Mouse (Mus musculus) heart, embryonic 15.5 days (tissue): ENCODE data around the gene Stambpl1. TPM values are rescaled to one million over a fixed set of nuclear protein-coding genes. Genes with fewer than 3 reads are reported as not detected.

Experiments
- ATAC-seq: fragments of 200-750 bp; cut with Nextera tagmentation; replicated peaks from 2 replicates; pipeline ENCODE4 v1.8.0; 2017; ENCODE audit warnings: low read depth, moderate TSS enrichment; ENCODE audit not compliant: insufficient number of reproducible peaks, insufficient read depth, low FRiP score
- H3K27ac ChIP-seq: fragments of 300-500 bp; sonication (generic); 2 replicates; pipeline ENCODE4 v1.5.1; 2015; ENCODE audit warnings: mild to moderate bottlenecking, inconsistent platforms
- H3K27me3 ChIP-seq: fragments of 300-500 bp; sonication (generic); 2 replicates; pipeline ENCODE4 v1.6.1; 2015; ENCODE audit warnings: inconsistent platforms
- H3K36me3 ChIP-seq: fragments of 300-500 bp; sonication (generic); 2 replicates; pipeline ENCODE4 v1.6.1; 2015; ENCODE audit warnings: mild to moderate bottlenecking, inconsistent platforms
- H3K4me1 ChIP-seq: fragments of 300-500 bp; sonication (generic); replicated peaks from 2 replicates; pipeline ENCODE4 v1.6.1; 2015; ENCODE audit warnings: inconsistent platforms
- H3K4me2 ChIP-seq: fragments of 300-500 bp; sonication (generic); 2 replicates; pipeline ENCODE4 v1.6.1; 2015; ENCODE audit warnings: inconsistent platforms, mild to moderate bottlenecking, moderate library complexity
- H3K4me3 ChIP-seq: fragments of 300-500 bp; sonication (generic); 2 replicates; pipeline ENCODE4 v1.5.1; 2015; ENCODE audit warnings: mild to moderate bottlenecking, inconsistent platforms
- H3K9ac ChIP-seq: fragments of 300-500 bp; sonication (generic); 2 replicates; pipeline ENCODE4 v1.6.1; 2015; ENCODE audit warnings: mild to moderate bottlenecking, inconsistent platforms
- H3K9me3 ChIP-seq: fragments of 300-500 bp; sonication (generic); replicated peaks from 2 replicates; pipeline ENCODE4 v1.6.1; 2016; ENCODE audit warnings: inconsistent platforms
- WGBS: fragments of 180-500 bp; shearing (Covaris S2); methylation state at CpG from one replicate; pipeline ENCODE4 v1.1.7; 2015; ENCODE audit warnings: mixed read lengths; 5-methylcytosine and 5-hydroxymethylcytosine counted together
- polyA plus RNA-seq: library from polyadenylated mRNA; unstranded; fragments of >200 nt; fragmentation: Nextera tagmentation; extraction: Ambion mirVana; gene quantifications from 2 replicates; pipeline ENCODE4 v1.2.1, GENCODE M21; 2015

Gene Stambpl1
- polyA plus RNA-seq, result 7.6 and 8.6 TPM in 2 replicates

- Histone ChIP-seq H3K36me3 (no peaks in the 10 kb centered on the region), H3K27me3 (no peaks in the 10 kb centered on the region), H3K9me3 (no peaks in the 10 kb centered on the region), H3K4me2 (peak within 1 kb of the TSS; percentile 95), H3K27ac (peak within 1 kb of the TSS; percentile 50), H3K9ac (peak within 1 kb of the TSS; percentile 59), H3K4me1 (peaks cover 8% of the 10 kb centered on the region; the same call in 1 of the 2 replicates), H3K4me3 (peak within 1 kb of the TSS; percentile 73)
- ATAC-seq, result peak; percentile 82
- under 1% methylated on average over 62 of the region's 62 CpGs for WGBS
Measured at GRCm38 (mm10) chr19:34192008-34192963, at the start of gene Stambpl1. Gene Stambpl1 (plus strand): TSS chr19:34192229.

GRCm38 (mm10) chr19:34148421-34148820, 43.6 kb upstream of the Stambpl1 start:
- no peak for ATAC-seq
- 55% methylated on average over 4 of the region's 4 CpGs for WGBS
- H3K36me3 ChIP-seq, result no peaks in the 10 kb centered on the region
- no peaks in the 10 kb centered on the region for H3K9me3 ChIP-seq
- no peak overlapping the region for H3K4me3 ChIP-seq
- H3K27ac ChIP-seq, result no peak overlapping the region
- H3K27me3 ChIP-seq, result no peaks in the 10 kb centered on the region
- H3K9ac ChIP-seq, result no peak overlapping the region
- H3K4me2 ChIP-seq, result no peak overlapping the region
- H3K4me1 ChIP-seq, result no peaks in the 10 kb centered on the region

GRCm38 (mm10) chr19:34151909-34152308, 40.1 kb upstream of the Stambpl1 start:
- Histone ChIP-seq H3K4me1 (no peaks in the 10 kb centered on the region), H3K4me3 (no peak overlapping the region), H3K36me3 (no peaks in the 10 kb centered on the region), H3K9ac (no peak overlapping the region), H3K4me2 (no peak overlapping the region), H3K27me3 (no peaks in the 10 kb centered on the region), H3K9me3 (no peaks in the 10 kb centered on the region), H3K27ac (no peak overlapping the region)
- ATAC-seq, result no peak
- WGBS, result 72% methylated on average over 1 of the region's 1 CpGs

GRCm38 (mm10) chr19:34153263-34154144, 38.5 kb upstream of the Stambpl1 start:
- Histone ChIP-seq H3K4me1 (no peaks in the 10 kb centered on the region), H3K9me3 (no peaks in the 10 kb centered on the region), H3K27me3 (no peaks in the 10 kb centered on the region), H3K36me3 (no peaks in the 10 kb centered on the region), H3K4me3 (no peak overlapping the region), H3K27ac (no peak overlapping the region), H3K9ac (no peak overlapping the region), H3K4me2 (no peak overlapping the region)
- no peak for ATAC-seq
- 56% methylated on average over 6 of the region's 6 CpGs for WGBS

- no peaks in the 10 kb centered on the region for H3K36me3 ChIP-seq
- H3K4me2 ChIP-seq, result no peak overlapping the region
- no peak overlapping the region for H3K4me3 ChIP-seq
- no peaks in the 10 kb centered on the region for H3K9me3 ChIP-seq
- H3K27ac ChIP-seq, result no peak overlapping the region
- WGBS, result 80% methylated on average over 5 of the region's 5 CpGs
- no peaks in the 10 kb centered on the region for H3K27me3 ChIP-seq
- no peak for ATAC-seq
- no peak overlapping the region for H3K9ac ChIP-seq
- H3K4me1 ChIP-seq, result no peaks in the 10 kb centered on the region
Measured at GRCm38 (mm10) chr19:34162693-34163092, 29.3 kb upstream of the Stambpl1 start.

- no peaks in the 10 kb centered on the region for H3K9me3 ChIP-seq
Measured at GRCm38 (mm10) chr19:34165891-34166290, 26.1 kb upstream of the Stambpl1 start, which contains the start of gene Ankrd22. Gene Ankrd22 (minus strand): TSS chr19:34166053.

GRCm38 (mm10) chr19:34166386-34166785, 25.6 kb upstream of the Stambpl1 start:
- Histone ChIP-seq H3K4me2 (no peak overlapping the region), H3K9me3 (no peaks in the 10 kb centered on the region), H3K27me3 (no peaks in the 10 kb centered on the region), H3K4me3 (no peak overlapping the region), H3K9ac (no peak overlapping the region), H3K36me3 (no peaks in the 10 kb centered on the region), H3K27ac (no peak overlapping the region), H3K4me1 (no peaks in the 10 kb centered on the region)
- ATAC-seq, result no peak
- 81% methylated on average over 4 of the region's 4 CpGs for WGBS

More at GRCm38 (mm10) chr19:34165891-34166290, 26.1 kb upstream of the Stambpl1 start, which contains the start of gene Ankrd22:
- Histone ChIP-seq H3K9ac (no peak within 1 kb of the TSS), H3K36me3 (no peaks in the 10 kb centered on the region), H3K27me3 (no peaks in the 10 kb centered on the region), H3K4me2 (no peak within 1 kb of the TSS), H3K27ac (no peak within 1 kb of the TSS), H3K4me1 (no peaks in the 10 kb centered on the region), H3K4me3 (no peak within 1 kb of the TSS)
- 71% methylated on average over 5 of the region's 5 CpGs for WGBS
- no peak for ATAC-seq

- no peak overlapping the region for H3K4me2 ChIP-seq
- 57% methylated on average over 7 of the region's 7 CpGs for WGBS
- no peaks in the 10 kb centered on the region; the same call in 1 of the 2 replicates for H3K9me3 ChIP-seq
- H3K4me1 ChIP-seq, result no peaks in the 10 kb centered on the region
- H3K27ac ChIP-seq, result no peak overlapping the region
- no peaks in the 10 kb centered on the region for H3K36me3 ChIP-seq
- no peaks in the 10 kb centered on the region for H3K27me3 ChIP-seq
- no peak overlapping the region for H3K9ac ChIP-seq
- no peak for ATAC-seq
- H3K4me3 ChIP-seq, result no peak overlapping the region
Measured at GRCm38 (mm10) chr19:34167896-34168661, 23.9 kb upstream of the Stambpl1 start.

- H3K4me1 ChIP-seq, result peaks cover under 1% of the 10 kb centered on the region; the same call in 1 of the 2 replicates
- H3K4me3 ChIP-seq, result no peak overlapping the region
- no peak for ATAC-seq
- no peak overlapping the region for H3K9ac ChIP-seq
- no peaks in the 10 kb centered on the region for H3K27me3 ChIP-seq
- no peaks in the 10 kb centered on the region for H3K36me3 ChIP-seq
- H3K27ac ChIP-seq, result no peak overlapping the region
- H3K4me2 ChIP-seq, result no peak overlapping the region
- no peaks in the 10 kb centered on the region; the same call in 1 of the 2 replicates for H3K9me3 ChIP-seq
Measured at GRCm38 (mm10) chr19:34169121-34169520, 22.9 kb upstream of the Stambpl1 start.

- Histone ChIP-seq H3K36me3 (no peaks in the 10 kb centered on the region), H3K27me3 (no peaks in the 10 kb centered on the region), H3K4me2 (no peak overlapping the region), H3K9ac (no peak overlapping the region), H3K9me3 (no peaks in the 10 kb centered on the region; the same call in 1 of the 2 replicates), H3K27ac (no peak overlapping the region), H3K4me1 (peaks cover 3% of the 10 kb centered on the region; the same call in 1 of the 2 replicates), H3K4me3 (no peak overlapping the region)
- 44% methylated on average over 3 of the region's 3 CpGs for WGBS
- no peak for ATAC-seq
Measured at GRCm38 (mm10) chr19:34171167-34171566, 20.9 kb upstream of the Stambpl1 start.
